Mouse (Mus musculus): ENCODE measurements around the gene Rhobtb1. TPM values are rescaled to one million over a fixed set of nuclear protein-coding genes. Genes with fewer than 3 reads are reported as not detected.

The Rhobtb1 gene
- polyA plus RNA-seq, 1 experiment: 4.6 TPM

DNA sequence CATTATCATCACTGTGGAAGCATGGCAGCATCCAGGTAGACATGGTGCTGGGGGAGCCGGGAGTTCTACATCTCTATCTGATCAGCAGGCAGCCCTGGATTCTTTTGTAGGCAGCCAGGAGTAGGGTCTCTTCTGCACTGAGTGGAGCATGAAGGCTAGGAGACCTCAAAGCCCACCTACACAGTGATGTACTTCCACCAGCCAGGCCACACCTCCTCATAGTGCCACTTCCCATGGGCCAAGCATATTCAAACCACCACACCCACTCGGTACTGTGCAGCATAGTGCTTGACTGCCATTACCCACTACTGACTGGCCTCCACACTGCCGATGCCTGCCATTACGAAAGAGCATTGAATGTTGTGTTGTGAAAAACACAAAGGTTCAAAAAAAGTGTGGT lies 33.7 kb downstream of the Rhobtb1 start:
- H3K27ac ChIP-seq (ENCODE audit: insufficient read depth, low read length): no peak overlapping the region
- H3K4me1 ChIP-seq (ENCODE audit: control insufficient read depth, insufficient read depth, low read length): peaks cover 3% of the 10 kb centered on the region; the same call in 1 of the 2 replicates
- TF ChIP-seq POLR2A (IDR thresholded peaks at IDR 0.05; ENCODE audit: extremely low read depth, insufficient read depth, low read length) (no peak), CTCF (IDR thresholded peaks at IDR 0.05; ENCODE audit: extremely low read depth, insufficient read depth, low read length) (no peak)
- no peak overlapping the region for H3K4me3 ChIP-seq (ENCODE audit: insufficient read depth, low read length)

DNA sequence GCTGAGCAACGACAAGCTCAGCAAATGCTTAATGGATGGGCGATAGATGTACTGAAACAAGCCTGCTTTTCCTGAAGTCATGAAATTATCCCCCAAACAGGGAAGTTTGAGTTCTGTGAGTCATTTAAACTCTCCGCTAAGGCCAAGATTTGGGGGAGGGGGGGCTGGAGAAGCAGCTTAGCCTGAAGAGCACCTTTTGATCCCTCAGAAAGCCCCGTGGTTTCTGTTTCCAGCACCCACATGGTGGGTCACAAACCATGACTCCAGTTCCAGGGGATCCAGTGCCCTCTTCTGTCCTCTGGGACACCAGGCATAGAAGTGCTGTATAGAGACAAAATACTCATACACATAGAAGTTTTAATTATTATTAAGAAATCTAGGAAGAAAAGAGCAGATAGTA lies 34.2 kb downstream of the Rhobtb1 start:
- no peak for TF ChIP-seq CTCF (IDR thresholded peaks at IDR 0.05; ENCODE audit: extremely low read depth, insufficient read depth, low read length)
- H3K4me1 ChIP-seq (ENCODE audit: control insufficient read depth, insufficient read depth, low read length): peaks cover 3% of the 10 kb centered on the region; the same call in 1 of the 2 replicates
- no peak overlapping the region for H3K27ac ChIP-seq (ENCODE audit: insufficient read depth, low read length)
- H3K4me3 ChIP-seq (ENCODE audit: insufficient read depth, low read length): no peak overlapping the region

DNA sequence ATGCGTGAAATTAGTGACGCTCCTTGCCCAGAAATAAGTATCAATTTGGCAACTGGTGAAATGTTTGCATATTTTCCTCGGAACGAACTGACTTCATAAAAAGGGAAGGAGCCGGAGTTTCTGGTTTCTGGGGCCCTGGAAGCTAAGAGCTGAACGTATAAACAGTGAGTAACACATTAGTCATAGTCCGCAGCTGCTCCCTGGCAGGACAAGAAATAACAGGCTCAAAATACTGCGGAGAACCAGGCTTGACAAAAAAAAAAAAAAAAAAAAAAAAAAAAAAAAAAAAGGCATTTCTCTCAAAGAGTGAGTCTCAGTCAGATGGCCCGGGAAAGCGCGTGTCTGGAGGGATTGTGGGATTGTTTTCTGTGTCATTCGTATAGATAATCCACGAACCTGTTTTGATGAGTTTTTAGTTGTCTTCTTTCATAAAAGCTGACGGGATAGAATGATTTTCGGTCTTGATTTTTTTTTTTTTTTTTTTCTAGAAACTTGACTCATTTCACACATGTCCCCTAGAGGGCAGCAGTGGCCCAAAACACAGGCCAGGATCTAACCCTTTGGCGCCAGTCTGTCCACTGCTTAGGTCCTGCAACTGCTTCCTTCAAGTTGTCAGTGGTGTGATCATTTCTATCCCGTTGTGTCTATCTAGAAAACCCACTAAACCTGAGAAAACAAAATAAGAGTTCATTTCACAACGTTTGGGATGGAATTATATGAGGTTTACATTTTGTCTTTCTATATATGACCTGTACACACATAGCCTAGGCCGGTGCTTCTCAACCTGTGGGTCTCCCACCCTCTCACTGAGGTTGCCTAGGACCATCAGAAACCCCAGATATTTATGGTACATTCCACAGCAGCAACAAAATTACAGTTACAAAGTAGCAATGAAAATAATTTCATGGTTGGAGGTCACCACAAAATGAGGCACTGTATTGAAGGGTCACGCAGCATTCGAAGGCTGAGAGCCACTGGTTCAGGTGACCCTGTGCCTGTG lies 35.0 kb downstream of the Rhobtb1 start:
- Histone ChIP-seq H3K4me1 (ENCODE audit: control insufficient read depth, insufficient read depth, low read length) (peaks cover 3% of the 10 kb centered on the region; the same call in 1 of the 2 replicates), H3K4me3 (ENCODE audit: insufficient read depth, low read length) (peak overlapping the region; percentile 20; the same call in 1 of the 2 replicates), H3K27ac (ENCODE audit: insufficient read depth, low read length) (no peak overlapping the region)
- no peak for TF ChIP-seq POLR2A (IDR thresholded peaks at IDR 0.05; ENCODE audit: extremely low read depth, insufficient read depth, low read length)
- peak; percentile 71 for TF ChIP-seq CTCF (IDR thresholded peaks at IDR 0.05; ENCODE audit: extremely low read depth, insufficient read depth, low read length)

DNA sequence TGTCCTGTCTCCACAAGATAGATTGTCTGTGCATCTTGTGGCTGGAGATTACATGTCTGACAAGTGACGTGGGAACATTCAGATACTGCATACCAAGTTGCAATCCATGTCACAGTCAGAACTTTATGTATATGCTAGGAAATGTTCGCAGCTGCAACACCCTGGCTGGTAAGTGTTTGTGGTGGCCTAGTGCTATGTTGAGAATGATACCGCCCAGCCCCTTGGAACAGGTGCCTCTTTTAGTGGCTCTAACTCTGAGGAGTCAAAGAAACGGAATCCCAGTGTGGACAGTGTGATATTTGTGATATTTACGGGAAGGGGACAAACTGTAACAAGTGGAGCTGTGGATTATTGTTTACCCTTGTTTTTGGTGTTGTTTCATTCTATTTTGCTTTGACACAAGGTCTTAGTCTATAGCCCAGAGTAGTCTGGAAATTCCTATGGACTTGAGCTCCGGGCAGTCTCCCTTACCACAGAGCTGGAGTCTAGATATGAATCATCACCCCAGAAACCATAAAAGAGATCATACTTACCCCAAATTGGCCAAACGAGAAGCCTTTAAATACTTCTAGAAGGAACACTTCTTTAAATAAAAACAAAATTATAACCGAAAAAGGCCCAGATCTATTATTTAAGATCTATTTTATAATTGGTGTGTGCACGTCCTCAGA lies 36.7 kb downstream of the Rhobtb1 start:
- TF ChIP-seq POLR2A (IDR thresholded peaks at IDR 0.05; ENCODE audit: extremely low read depth, insufficient read depth, low read length) (no peak), CTCF (IDR thresholded peaks at IDR 0.05; ENCODE audit: extremely low read depth, insufficient read depth, low read length) (no peak)
- no peak overlapping the region for H3K27ac ChIP-seq (ENCODE audit: insufficient read depth, low read length)
- peaks cover 3% of the 10 kb centered on the region; the same call in 1 of the 2 replicates for H3K4me1 ChIP-seq (ENCODE audit: control insufficient read depth, insufficient read depth, low read length)

DNA sequence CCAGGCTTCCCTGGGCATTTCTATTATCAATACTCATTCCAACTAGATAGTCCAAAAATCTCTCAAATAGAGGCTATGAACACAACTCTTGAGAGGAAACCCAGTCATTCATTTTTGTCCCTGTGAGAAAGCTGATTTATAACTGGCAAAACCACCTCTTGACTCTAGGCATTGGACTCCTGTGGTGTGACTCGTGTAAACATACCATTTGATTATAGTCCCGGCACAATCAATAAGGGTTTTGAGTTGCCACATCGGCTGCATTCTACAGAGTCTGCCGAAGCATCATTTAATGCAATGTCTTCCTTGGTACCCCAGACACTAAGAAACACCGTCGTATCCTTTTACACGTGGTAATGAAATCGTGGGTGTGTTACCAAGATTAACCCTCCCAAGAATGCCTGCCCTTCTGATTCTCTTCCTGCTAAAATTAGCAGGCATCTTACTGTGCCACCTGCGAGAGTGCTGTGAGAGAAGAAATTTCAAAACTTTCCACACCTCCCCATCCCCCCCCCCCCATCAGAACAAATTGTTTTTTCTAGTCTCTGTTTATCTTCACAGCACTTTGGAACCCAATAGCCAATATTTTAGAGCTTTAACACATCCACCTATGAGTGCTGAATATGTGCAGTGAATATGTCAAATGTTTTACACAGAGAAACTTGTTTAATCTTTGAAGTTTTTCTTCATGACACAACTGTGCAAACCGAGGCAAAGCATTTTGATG lies 39.4 kb downstream of the Rhobtb1 start:
- Histone ChIP-seq H3K4me3 (ENCODE audit: insufficient read depth, low read length) (no peak overlapping the region), H3K4me1 (ENCODE audit: control insufficient read depth, insufficient read depth, low read length) (no peaks in the 10 kb centered on the region)
- no peak for TF ChIP-seq CTCF (IDR thresholded peaks at IDR 0.05; ENCODE audit: extremely low read depth, insufficient read depth, low read length)
- TF ChIP-seq POLR2A (IDR thresholded peaks at IDR 0.05; ENCODE audit: extremely low read depth, insufficient read depth, low read length): no peak

More for the DNA sequence above, 36.7 kb downstream of the Rhobtb1 start:
- H3K4me3 ChIP-seq (ENCODE audit: insufficient read depth, low read length): no peak overlapping the region

DNA sequence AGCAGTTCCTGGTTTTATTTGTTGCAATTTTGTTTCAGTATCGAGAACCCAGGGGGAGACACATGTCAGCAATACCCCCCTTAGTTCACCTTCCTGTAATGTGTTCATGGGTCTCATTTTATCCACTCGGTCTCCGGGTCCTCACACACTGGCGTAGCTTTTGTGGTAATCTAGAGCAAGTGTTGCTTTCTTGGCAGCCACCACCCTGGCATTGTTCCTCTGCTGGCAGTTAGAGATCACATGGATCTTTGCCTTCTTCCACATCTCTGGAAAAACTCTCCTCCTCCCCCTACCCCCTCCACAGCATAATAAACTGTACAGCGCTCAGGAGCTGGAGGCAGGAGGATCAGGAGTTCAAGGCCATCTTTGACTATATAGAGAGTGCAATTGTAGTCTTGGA lies 41.0 kb downstream of the Rhobtb1 start:
- no peak for TF ChIP-seq POLR2A (IDR thresholded peaks at IDR 0.05; ENCODE audit: extremely low read depth, insufficient read depth, low read length)
- TF ChIP-seq CTCF (IDR thresholded peaks at IDR 0.05; ENCODE audit: extremely low read depth, insufficient read depth, low read length): no peak
- no peak overlapping the region for H3K27ac ChIP-seq (ENCODE audit: insufficient read depth, low read length)
- no peaks in the 10 kb centered on the region for H3K4me1 ChIP-seq (ENCODE audit: control insufficient read depth, insufficient read depth, low read length)
- H3K4me3 ChIP-seq (ENCODE audit: insufficient read depth, low read length): no peak overlapping the region

More for the DNA sequence above, 39.4 kb downstream of the Rhobtb1 start:
- no peak overlapping the region for H3K27ac ChIP-seq (ENCODE audit: insufficient read depth, low read length)

DNA sequence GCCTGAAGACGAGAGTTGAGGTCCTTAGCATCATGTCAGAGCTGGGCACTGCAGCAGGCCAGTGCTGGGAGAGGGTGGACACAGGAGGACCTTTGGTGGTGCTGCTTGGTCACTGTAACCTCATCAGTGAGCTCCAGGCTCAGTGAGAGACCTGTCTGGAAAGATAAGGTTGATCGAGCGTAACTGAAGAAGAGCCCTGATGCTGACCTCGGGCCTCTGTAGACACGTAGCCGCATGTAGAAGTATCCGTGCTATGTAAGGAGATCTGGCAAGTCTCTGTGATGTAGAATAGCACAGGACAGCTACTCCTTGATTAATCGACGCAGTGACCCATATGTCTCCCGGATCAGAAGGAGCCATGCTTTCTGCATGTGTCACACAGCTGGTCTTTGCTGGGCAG lies 42.5 kb downstream of the Rhobtb1 start:
- Histone ChIP-seq H3K27ac (ENCODE audit: insufficient read depth, low read length) (no peak overlapping the region), H3K4me3 (ENCODE audit: insufficient read depth, low read length) (no peak overlapping the region), H3K4me1 (ENCODE audit: control insufficient read depth, insufficient read depth, low read length) (no peaks in the 10 kb centered on the region)
- TF ChIP-seq CTCF (IDR thresholded peaks at IDR 0.05; ENCODE audit: extremely low read depth, insufficient read depth, low read length): no peak
- TF ChIP-seq POLR2A (IDR thresholded peaks at IDR 0.05; ENCODE audit: extremely low read depth, insufficient read depth, low read length): no peak

DNA sequence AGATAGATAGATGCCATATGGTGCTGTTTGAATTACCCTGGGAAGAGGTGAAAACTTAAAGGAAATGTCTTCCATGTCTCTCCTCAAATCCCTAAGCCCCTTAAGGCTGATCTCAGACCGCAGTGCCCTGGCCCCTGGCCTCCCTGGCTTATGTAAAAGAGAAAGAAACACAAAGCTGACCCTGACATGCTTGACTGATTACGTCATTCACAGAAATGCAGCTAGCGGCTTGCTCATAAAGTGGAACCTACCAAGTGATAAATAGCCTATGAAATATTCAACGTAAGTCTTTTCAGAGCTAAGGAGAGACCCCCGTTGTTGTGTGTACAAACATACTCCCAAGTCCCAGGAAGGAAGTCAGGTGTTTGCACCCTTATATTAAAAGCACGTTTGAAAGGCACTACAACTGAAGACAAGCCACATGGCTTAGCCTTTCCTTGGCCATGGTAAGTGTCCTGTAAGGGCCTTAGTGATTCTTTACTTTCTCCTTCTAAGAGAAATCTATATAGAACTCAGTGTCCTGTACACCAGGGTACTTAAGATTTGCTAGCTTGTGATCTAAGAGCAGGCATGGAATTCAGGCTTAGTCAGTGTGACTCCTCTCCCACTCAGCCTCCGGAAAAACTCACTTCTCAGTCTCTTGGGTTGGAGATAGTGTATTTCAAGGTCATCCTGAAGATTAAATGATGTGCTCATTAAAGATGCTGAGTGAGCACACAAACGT lies 53.6 kb downstream of the Rhobtb1 start:
- no peak overlapping the region for H3K27ac ChIP-seq (ENCODE audit: insufficient read depth, low read length)
- H3K4me1 ChIP-seq (ENCODE audit: control insufficient read depth, insufficient read depth, low read length): no peaks in the 10 kb centered on the region
- no peak overlapping the region for H3K4me3 ChIP-seq (ENCODE audit: insufficient read depth, low read length)
- TF ChIP-seq CTCF (IDR thresholded peaks at IDR 0.05; ENCODE audit: extremely low read depth, insufficient read depth, low read length) (no peak), POLR2A (IDR thresholded peaks at IDR 0.05; ENCODE audit: extremely low read depth, insufficient read depth, low read length) (no peak)

DNA sequence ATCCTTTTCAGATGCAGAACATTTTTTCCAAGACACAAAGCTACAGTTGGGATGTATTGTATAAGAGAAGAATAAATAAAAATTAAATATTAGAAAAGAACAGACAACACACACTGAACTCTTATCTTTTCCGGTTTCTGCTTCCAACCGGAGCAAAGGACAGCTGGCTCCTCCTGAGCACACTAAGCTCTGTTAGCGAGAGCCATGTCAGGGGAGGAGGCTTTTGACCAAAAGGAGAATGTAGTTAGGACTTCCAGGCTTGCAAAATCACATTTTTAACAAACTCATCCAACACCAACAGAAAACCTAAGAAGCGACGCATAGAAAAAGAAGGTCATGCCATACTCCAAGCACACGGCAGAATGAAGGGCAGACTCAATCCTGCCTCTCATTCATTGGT lies 54.8 kb downstream of the Rhobtb1 start:
- Histone ChIP-seq H3K27ac (ENCODE audit: insufficient read depth, low read length) (no peak overlapping the region), H3K4me3 (ENCODE audit: insufficient read depth, low read length) (no peak overlapping the region), H3K4me1 (ENCODE audit: control insufficient read depth, insufficient read depth, low read length) (no peaks in the 10 kb centered on the region)
- TF ChIP-seq CTCF (IDR thresholded peaks at IDR 0.05; ENCODE audit: extremely low read depth, insufficient read depth, low read length): no peak
- no peak for TF ChIP-seq POLR2A (IDR thresholded peaks at IDR 0.05; ENCODE audit: extremely low read depth, insufficient read depth, low read length)

Measured in cortical plate, adult 2 months (tissue).